Mouse (Mus musculus) Patski (cell line): ENCODE measurements around the gene Lin7a. TPM values are rescaled to one million over a fixed set of nuclear protein-coding genes. Genes with fewer than 3 reads are reported as not detected.

Experiments
- ATAC-seq: fragments of 100-300 bp; one replicate; pipeline ENCODE4 v1.8.0; 2021
- CTCF ChIA-PET: fragments of 350-600 bp; sonication (Branson Sonifier 250); formaldehyde crosslinking; loops from one replicate; lab custom pipeline; 2022; ENCODE audit warnings: inconsistent platforms; lab: Charles Lee
- POLR2A ChIA-PET: fragments of 350-600 bp; sonication (Branson Sonifier 250); formaldehyde crosslinking; loops from one replicate; lab custom pipeline; 2022; ENCODE audit warnings: antibody characterized with exemption, inconsistent platforms; lab: Charles Lee
- DNase-seq: peaks from one replicate; pipeline ENCODE4 v3.0.0-alpha.2; 2011; ENCODE audit warnings: low read depth, low spot score
- H3K27me3 ChIP-seq: fragments of 371-371 bp; one replicate; pipeline ENCODE4 v1.5.1; 2021
- CTCF ChIP-seq: fragments of 100-300 bp; IDR thresholded peaks from one replicate; pipeline ENCODE4 v1.5.1; 2021
- in situ Hi-C: fragments of 300-500 bp; cut with MboI; formaldehyde crosslinking; loops from 3 replicates; pipeline ENCODE4 v1.11.1; 2018; ENCODE audit warnings: low pct_unique_long_range_greater_than_20kb, mixed read lengths
- polyA plus RNA-seq: library from polyadenylated mRNA; unstranded; gene quantifications from one replicate; pipeline ENCODE4 v1.2.3, GENCODE M21; 2021

Lin7a gene
- polyA plus RNA-seq, 1 experiment from 2014 or later, result 0.54 TPM

GRCm38 (mm10) chr10:107252503-107252815, 19.0 kb upstream of the Lin7a start:
- no peak for TF ChIP-seq CTCF
- H3K27me3 ChIP-seq, result no peaks in the 10 kb centered on the region
- DNase-seq (no peak), ATAC-seq (no peak)
- ChIA-PET CTCF (no interaction called here), POLR2A (no interaction called here)
- in situ Hi-C loops, result no loop called here

GRCm38 (mm10) chr10:107253191-107253965, 18.1 kb upstream of the Lin7a start:
- TF ChIP-seq CTCF, result no peak
- CTCF ChIA-PET, result no interaction called here

GRCm38 (mm10) chr10:107254656-107255055, 16.8 kb upstream of the Lin7a start:
- DNase-seq (no peak), ATAC-seq (no peak)
- ChIA-PET CTCF (interaction anchor here (1.0 kb wide), 1 partner anchor 23 kb away, joined by 3 read pairs; no protein-coding TSS in a partner anchor), POLR2A (no interaction called here)
- H3K27me3 ChIP-seq, result peaks cover 4% of the 10 kb centered on the region
- TF ChIP-seq CTCF, result no peak
- in situ Hi-C loops, result no loop called here

More at GRCm38 (mm10) chr10:107253191-107253965, 18.1 kb upstream of the Lin7a start:
- H3K27me3 ChIP-seq, result no peaks in the 10 kb centered on the region
- ATAC-seq (no peak), DNase-seq (no peak)
- in situ Hi-C loops, result no loop called here
- POLR2A ChIA-PET, result no interaction called here

- no peak for DNase-seq
These were observed 16.0 kb upstream of the Lin7a start for GRCm38 (mm10) chr10:107255351-107256050.

GRCm38 (mm10) chr10:107256451-107256960, 15.0 kb upstream of the Lin7a start:
- ATAC-seq (no peak), DNase-seq (no peak)
- in situ Hi-C loops, result no loop called here
- ChIA-PET POLR2A (no interaction called here), CTCF (no interaction called here)
- H3K27me3 ChIP-seq, result peaks cover 4% of the 10 kb centered on the region
- no peak for TF ChIP-seq CTCF

More at GRCm38 (mm10) chr10:107255351-107256050, 16.0 kb upstream of the Lin7a start:
- peaks cover 4% of the 10 kb centered on the region for H3K27me3 ChIP-seq
- ATAC-seq, result no peak
- in situ Hi-C loops, result no loop called here
- TF ChIP-seq CTCF, result no peak
- CTCF ChIA-PET, result interaction anchor here (1.0 kb wide), 1 partner anchor 24 kb away, joined by 3 read pairs; no protein-coding TSS in a partner anchor
- POLR2A ChIA-PET, result no interaction called here

- CTCF ChIA-PET, result interaction anchor here (1.5 kb wide), 1 partner anchor 12 kb away, joined by 5 read pairs; no protein-coding TSS in a partner anchor
These were observed 11.1 kb upstream of the Lin7a start for GRCm38 (mm10) chr10:107260428-107260827.

GRCm38 (mm10) chr10:107272131-107272803, 781 bp downstream of the Lin7a start:
- peaks cover 3% of the 10 kb centered on the region for H3K27me3 ChIP-seq

More at GRCm38 (mm10) chr10:107260428-107260827, 11.1 kb upstream of the Lin7a start:
- in situ Hi-C loops, result no loop called here
- H3K27me3 ChIP-seq, result peaks cover 4% of the 10 kb centered on the region
- DNase-seq (no peak), ATAC-seq (no peak)
- POLR2A ChIA-PET, result no interaction called here
- peak; percentile 7 for TF ChIP-seq CTCF

GRCm38 (mm10) chr10:107272804-107273145, 1.3 kb downstream of the Lin7a start:
- ChIA-PET POLR2A (no interaction called here), CTCF (interaction anchor here (1.4 to 1.5 kb wide), 2 partner anchors 13 to 19 kb away, joined by 5 read pairs; no protein-coding TSS in a partner anchor)
- DNase-seq, result no peak
- in situ Hi-C loops, result loop anchor here (10.0 kb wide), 1 partner anchor 112 kb away; no protein-coding TSS in a partner anchor
- ATAC-seq, result no peak
- H3K27me3 ChIP-seq, result peaks cover 3% of the 10 kb centered on the region
- no peak for TF ChIP-seq CTCF

More at GRCm38 (mm10) chr10:107272131-107272803, 781 bp downstream of the Lin7a start:
- POLR2A ChIA-PET, result no interaction called here
- CTCF ChIA-PET, result interaction anchor here (1.4 kb wide), 2 partner anchors 12 to 118 kb away, joined by 3 to 5 read pairs; no protein-coding TSS in a partner anchor
- no peak for TF ChIP-seq CTCF
- peak; percentile 77 for ATAC-seq
- no peak for DNase-seq
- in situ Hi-C loops, result loop anchor here (10.0 kb wide), 1 partner anchor 113 kb away; no protein-coding TSS in a partner anchor

GRCm38 (mm10) chr10:107273848-107274247, 2.4 kb downstream of the Lin7a start:
- in situ Hi-C loops, result loop anchor here (10.0 kb wide), 1 partner anchor 111 kb away; no protein-coding TSS in a partner anchor
- ChIA-PET POLR2A (interaction anchor here (0.6 to 0.7 kb wide), 2 partner anchors 51 to 152 kb away, joined by 4 read pairs; no protein-coding TSS in a partner anchor), CTCF (interaction anchor here (1.2 to 1.5 kb wide), 2 partner anchors 18 to 115 kb away, joined by 4 to 5 read pairs; no protein-coding TSS in a partner anchor)
- ATAC-seq, result no peak
- DNase-seq, result no peak
- H3K27me3 ChIP-seq, result peaks cover 3% of the 10 kb centered on the region
- no peak for TF ChIP-seq CTCF

GRCm38 (mm10) chr10:107274785-107275184, 3.3 kb downstream of the Lin7a start:
- no peak for ATAC-seq
- POLR2A ChIA-PET, result no interaction called here
- TF ChIP-seq CTCF, result peak; percentile 19
- DNase-seq, result no peak
- in situ Hi-C loops, result loop anchor here (10.0 kb wide), 1 partner anchor 110 kb away; no protein-coding TSS in a partner anchor
- peaks cover 3% of the 10 kb centered on the region for H3K27me3 ChIP-seq
- CTCF ChIA-PET, result interaction anchor here (0.8 kb wide), 1 partner anchor 115 kb away, joined by 3 read pairs; no protein-coding TSS in a partner anchor
